Comparison of ENCODE assay signal across 12 mouse cellular contexts in genomic region chr4:62517046-62517445, GRCm38 (mm10). TPM values are rescaled to one million over a fixed set of nuclear protein-coding genes. Genes with fewer than 3 reads are reported as not detected.
A peak's percentile ranks its signal among the peaks of the same experiment; 100 is the strongest.
DNase-seq lines count a peak whose midpoint lies in the region; ATAC-seq and TF ChIP-seq lines count a peak whose summit lies in the region.
"Had no signal": no experiment of that assay in that cellular context is flagged by ENCODE, and none has a peak within 500 bp of the region (broad histone marks: within the 10 kb centered on the region; RNA-seq: fewer than 3 reads in every experiment).

No protein-coding gene starts in this region.

- no peak overlapping the region for H3K4me3 ChIP-seq in hindbrain, embryonic 11.5 days (ENCODE audit: low read depth, low read length)
- H3K4me3 ChIP-seq in hindbrain, embryonic 10.5 days, result no peak overlapping the region
- no peak overlapping the region for H3K4me3 ChIP-seq in limb, embryonic 14.5 days (replicated peaks; ENCODE audit: low read length)

- no peak overlapping the region for H3K4me2 ChIP-seq in hindbrain, embryonic 11.5 days (replicated peaks; ENCODE audit: low read depth, low read length)
- no peak overlapping the region for H3K4me2 ChIP-seq in limb, embryonic 14.5 days (replicated peaks; ENCODE audit: low read depth, low read length, severe bottlenecking)

- H3K9me3 ChIP-seq in hindbrain, embryonic 11.5 days (ENCODE audit: control insufficient read depth, low read length), result no peaks in the 10 kb centered on the region
- H3K9me3 ChIP-seq in hindbrain, embryonic 10.5 days, result no peaks in the 10 kb centered on the region
- H3K9me3 ChIP-seq in limb, embryonic 14.5 days (ENCODE audit: control insufficient read depth, low read length), result no peaks in the 10 kb centered on the region

- no peak for DNase-seq in hindbrain, embryonic 11.5 days (ENCODE audit: low spot score)
- no peak for DNase-seq in hindbrain, embryonic 10.5 days (ENCODE audit: low spot score)
- peak; percentile 75 for DNase-seq in c-Kit-positive CD71-positive TER-119-positive erythroid progenitor cells, embryonic 14.5 days (ENCODE audit: low spot score)
- DNase-seq in limb, embryonic 14.5 days (ENCODE audit: low spot score), result no peak
- peak; percentile 61 for DNase-seq in lung, postnatal 36 days
- DNase-seq in thymus, postnatal 36 days, result no peak
- no peak for DNase-seq in thymus, postnatal 10 days (ENCODE audit: low spot score in 2 of 2)
- DNase-seq in adrenal gland, adult 2 months, result no peak
- DNase-seq: kidney, postnatal 25 days had no signal

- WGBS in hindbrain, embryonic 11.5 days, result 92% methylated on average over 8 of the region's 8 CpGs
- WGBS in hindbrain, embryonic 10.5 days, result 92% methylated on average over 8 of the region's 8 CpGs
- 82% methylated on average over 8 of the region's 8 CpGs for WGBS in limb, embryonic 14.5 days

- no peak overlapping the region for H3K9ac ChIP-seq in hindbrain, embryonic 11.5 days (ENCODE audit: low read depth, low read length)
- peak overlapping the region; percentile 25; the same call in 1 of the 2 replicates for H3K9ac ChIP-seq in limb, embryonic 14.5 days (ENCODE audit: low read depth, low read length, severe bottlenecking)

- TF ChIP-seq POLR2A in limb, embryonic 14.5 days (IDR thresholded peaks at IDR 0.05; ENCODE audit: borderline replicate concordance, extremely low read depth, insufficient read depth, insufficient read length), result no peak

- H3K27me3 ChIP-seq in hindbrain, embryonic 11.5 days (ENCODE audit: control insufficient read depth, insufficient read depth, low read length), result no peaks in the 10 kb centered on the region
- no peaks in the 10 kb centered on the region for H3K27me3 ChIP-seq in hindbrain, embryonic 10.5 days (ENCODE audit: insufficient read depth, poor library complexity, severe bottlenecking)
- no peaks in the 10 kb centered on the region for H3K27me3 ChIP-seq in limb, embryonic 14.5 days (ENCODE audit: control insufficient read depth, insufficient read depth, low read length)
- H3K27me3 ChIP-seq: Patski had no signal

- no peaks in the 10 kb centered on the region for H3K36me3 ChIP-seq in hindbrain, embryonic 11.5 days (ENCODE audit: control insufficient read depth, insufficient read depth, low read length)
- H3K36me3 ChIP-seq in hindbrain, embryonic 10.5 days, result peaks cover 22% of the 10 kb centered on the region
- H3K36me3 ChIP-seq in limb, embryonic 14.5 days (ENCODE audit: control insufficient read depth, insufficient read depth, low read length), result peaks cover 21% of the 10 kb centered on the region

- 0 out of 2 replicates have a peak overlapping the region, but pooled peaks have one; percentile 42 for H3K27ac ChIP-seq in hindbrain, embryonic 11.5 days (ENCODE audit: low read depth, low read length)
- H3K27ac ChIP-seq in hindbrain, embryonic 10.5 days, result no peak overlapping the region
- H3K27ac ChIP-seq in limb, embryonic 14.5 days (replicated peaks; ENCODE audit: low read depth, low read length), result no peak overlapping the region

- no peak for ATAC-seq in hindbrain, embryonic 11.5 days (ENCODE audit: low FRiP score)
- no peak for ATAC-seq in limb, embryonic 14.5 days (ENCODE audit: low FRiP score, low read depth)
- ATAC-seq: forebrain, embryonic 14.5 days; midbrain, embryonic 16.5 days; Patski had no signal

- H3K4me1 ChIP-seq in hindbrain, embryonic 11.5 days (replicated peaks; ENCODE audit: control insufficient read depth, insufficient read depth, low read length), result peaks cover 3% of the 10 kb centered on the region; the same call in 1 of the 2 replicates
- peaks cover 44% of the 10 kb centered on the region for H3K4me1 ChIP-seq in hindbrain, embryonic 10.5 days (replicated peaks)
- H3K4me1 ChIP-seq in limb, embryonic 14.5 days (ENCODE audit: control insufficient read depth, insufficient read depth, low read length), result peaks cover 22% of the 10 kb centered on the region

RNA-seq across cellular contexts. Expression of gene Alad, which starts 2.7 kb away (rescaled TPM):
- 77.5 and 80.1 TPM in 2 replicates for polyA plus RNA-seq in hindbrain, embryonic 11.5 days (2014; fragmentation: Nextera tagmentation; extraction: Ambion mirVana)
- polyA plus RNA-seq in hindbrain, embryonic 10.5 days (2016; fragmentation: Nextera tagmentation; extraction: Ambion mirVana), result 114 and 123 TPM in 2 replicates
- polyA plus RNA-seq in limb, embryonic 14.5 days (2012; rRNA removed), result 57.3 and 66.7 TPM in 2 replicates
- polyA plus RNA-seq in limb, embryonic 14.5 days (2014; fragmentation: Nextera tagmentation; extraction: Ambion mirVana), result 90.2 and 97.8 TPM in 2 replicates
- 100 to 1,000 TPM; 102 to 118 TPM for total RNA-seq in adrenal gland, adult 2 months (2021)
- polyA plus RNA-seq in adrenal gland, adult 2 months (2012; rRNA removed), result 313 and 413 TPM in 2 replicates

RNA-seq across cellular contexts. Expression of gene Pole3, which starts 7.8 kb away (rescaled TPM):
- 116 and 117 TPM in 2 replicates for polyA plus RNA-seq in hindbrain, embryonic 11.5 days (2014; fragmentation: Nextera tagmentation; extraction: Ambion mirVana)
- polyA plus RNA-seq in hindbrain, embryonic 10.5 days (2016; fragmentation: Nextera tagmentation; extraction: Ambion mirVana), result 124 and 125 TPM in 2 replicates
- 39.8 and 51.4 TPM in 2 replicates for polyA plus RNA-seq in limb, embryonic 14.5 days (2012; rRNA removed)
- 77.9 and 80.2 TPM in 2 replicates for polyA plus RNA-seq in limb, embryonic 14.5 days (2014; fragmentation: Nextera tagmentation; extraction: Ambion mirVana)
- 10 to 100 TPM; 48.4 to 50.5 TPM for total RNA-seq in adrenal gland, adult 2 months (2021)
- 11.7 and 13.8 TPM in 2 replicates for polyA plus RNA-seq in adrenal gland, adult 2 months (2012; rRNA removed)

RNA-seq across cellular contexts. Expression of gene 4933430I17Rik, which starts 8.1 kb away (rescaled TPM):
- polyA plus RNA-seq in hindbrain, embryonic 11.5 days (2014; fragmentation: Nextera tagmentation; extraction: Ambion mirVana), result 0.91 and 1.8 TPM in 2 replicates
- polyA plus RNA-seq in hindbrain, embryonic 10.5 days (2016; fragmentation: Nextera tagmentation; extraction: Ambion mirVana), result 1.2 and 1.5 TPM in 2 replicates
- polyA plus RNA-seq in limb, embryonic 14.5 days (2012; rRNA removed), result 0.35 and 0.51 TPM in 2 replicates
- polyA plus RNA-seq in limb, embryonic 14.5 days (2014; fragmentation: Nextera tagmentation; extraction: Ambion mirVana), result 0.14 and 0.54 TPM in 2 replicates
- total RNA-seq in adrenal gland, adult 2 months (2021), result under 1 TPM; 0.14 to 0.31 TPM
- polyA plus RNA-seq in adrenal gland, adult 2 months (2012; rRNA removed), result 0.06 TPM in 1 of 2 replicates, not detected in the other

RNA-seq across cellular contexts. Expression of gene Hdhd3, which starts 13.8 kb away (rescaled TPM):
- polyA plus RNA-seq in hindbrain, embryonic 11.5 days (2014; fragmentation: Nextera tagmentation; extraction: Ambion mirVana), result 13.7 and 16.7 TPM in 2 replicates
- 9.8 and 14.1 TPM in 2 replicates for polyA plus RNA-seq in hindbrain, embryonic 10.5 days (2016; fragmentation: Nextera tagmentation; extraction: Ambion mirVana)
- 7.6 and 9.0 TPM in 2 replicates for polyA plus RNA-seq in limb, embryonic 14.5 days (2012; rRNA removed)
- polyA plus RNA-seq in limb, embryonic 14.5 days (2014; fragmentation: Nextera tagmentation; extraction: Ambion mirVana), result 12.6 and 15.0 TPM in 2 replicates
- total RNA-seq in adrenal gland, adult 2 months (2021), result 10 to 100 TPM in 1 of 2 experiments, 1 to 10 TPM in 1; 9.2 to 26.1 TPM
- 16.8 and 20.1 TPM in 2 replicates for polyA plus RNA-seq in adrenal gland, adult 2 months (2012; rRNA removed)

RNA-seq across cellular contexts. Expression of gene Bspry, which starts 37.2 kb away (rescaled TPM):
- polyA plus RNA-seq in hindbrain, embryonic 11.5 days (2014; fragmentation: Nextera tagmentation; extraction: Ambion mirVana), result 0.94 and 1.0 TPM in 2 replicates
- polyA plus RNA-seq in hindbrain, embryonic 10.5 days (2016; fragmentation: Nextera tagmentation; extraction: Ambion mirVana), result 0.78 and 1.9 TPM in 2 replicates
- polyA plus RNA-seq in limb, embryonic 14.5 days (2012; rRNA removed), result 7.2 and 7.4 TPM in 2 replicates
- 11.7 and 13.3 TPM in 2 replicates for polyA plus RNA-seq in limb, embryonic 14.5 days (2014; fragmentation: Nextera tagmentation; extraction: Ambion mirVana)
- total RNA-seq in adrenal gland, adult 2 months (2021), result 10 to 100 TPM in 1 of 2 experiments, 1 to 10 TPM in 1; 3.0 to 13.9 TPM
- 10.9 and 15.3 TPM in 2 replicates for polyA plus RNA-seq in adrenal gland, adult 2 months (2012; rRNA removed)

Comparison
In these comparisons a context has a peak if more than half of its experiments do, and no peak if none do; other contexts are left out.
1. DNase-seq: peak in c-Kit-positive CD71-positive TER-119-positive erythroid progenitor cells, embryonic 14.5 days (single experiment) and lung, postnatal 36 days (single experiment); none in hindbrain, embryonic 11.5 days (single experiment), hindbrain, embryonic 10.5 days (single experiment), limb, embryonic 14.5 days (single experiment), thymus, postnatal 36 days (0 of 2), thymus, postnatal 10 days (0 of 2) and adrenal gland, adult 2 months (single experiment).